Mouse (Mus musculus) erythroblast, adult 5-6 weeks (primary cell): ENCODE results near the gene Grtp1. TPM values are rescaled to one million over a fixed set of nuclear protein-coding genes. Genes with fewer than 3 reads are reported as not detected.

ENCODE experiments used
- ATAC-seq: replicated peaks from 2 replicates; pipeline ENCODE4 v1.8.0; 2016; ENCODE audit warnings: moderate number of reproducible peaks, mild to moderate bottlenecking, moderate TSS enrichment, inconsistent platforms; ENCODE audit not compliant: poor library complexity, low FRiP score, severe bottlenecking
- total RNA-seq, 2 experiments: library from RNA; stranded (forward) in 1 of 2; stranded (reverse) in 1 of 2; fragments of 150-400 nt in 1 of 2; fragments of 200-764, 138-1000 nt in 1 of 2; gene quantifications; 2 replicates each; pipeline versions ENCODE4 v1.2.3 to v1.2.4; 2015 to 2017; ENCODE audit warnings: low replicate concordance in 2 of 2

The Grtp1 gene
- total RNA-seq, 2 experiments from 2014 or later: 1.6 to 6.3 TPM

DNA sequence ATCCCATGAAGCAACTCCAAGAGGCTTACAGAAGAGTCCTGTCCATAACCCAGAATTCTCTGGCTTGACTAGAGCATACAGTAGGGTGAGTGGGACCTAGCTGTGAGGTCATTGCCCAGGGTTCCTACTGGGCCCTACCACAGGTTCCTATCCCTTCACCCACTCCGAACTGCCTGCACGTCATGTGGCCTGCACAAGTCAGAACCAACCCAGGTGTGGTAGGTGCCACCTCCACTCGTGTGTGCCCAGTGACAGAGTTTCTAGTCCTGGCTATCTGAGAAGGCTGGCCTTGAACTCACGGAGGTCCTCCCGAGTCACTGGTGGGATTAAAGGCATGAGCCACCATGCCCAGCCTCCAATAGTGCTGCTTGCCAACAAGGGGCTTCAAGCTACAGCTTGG lies 22.3 kb downstream of the Grtp1 start:
- no peak for ATAC-seq

DNA sequence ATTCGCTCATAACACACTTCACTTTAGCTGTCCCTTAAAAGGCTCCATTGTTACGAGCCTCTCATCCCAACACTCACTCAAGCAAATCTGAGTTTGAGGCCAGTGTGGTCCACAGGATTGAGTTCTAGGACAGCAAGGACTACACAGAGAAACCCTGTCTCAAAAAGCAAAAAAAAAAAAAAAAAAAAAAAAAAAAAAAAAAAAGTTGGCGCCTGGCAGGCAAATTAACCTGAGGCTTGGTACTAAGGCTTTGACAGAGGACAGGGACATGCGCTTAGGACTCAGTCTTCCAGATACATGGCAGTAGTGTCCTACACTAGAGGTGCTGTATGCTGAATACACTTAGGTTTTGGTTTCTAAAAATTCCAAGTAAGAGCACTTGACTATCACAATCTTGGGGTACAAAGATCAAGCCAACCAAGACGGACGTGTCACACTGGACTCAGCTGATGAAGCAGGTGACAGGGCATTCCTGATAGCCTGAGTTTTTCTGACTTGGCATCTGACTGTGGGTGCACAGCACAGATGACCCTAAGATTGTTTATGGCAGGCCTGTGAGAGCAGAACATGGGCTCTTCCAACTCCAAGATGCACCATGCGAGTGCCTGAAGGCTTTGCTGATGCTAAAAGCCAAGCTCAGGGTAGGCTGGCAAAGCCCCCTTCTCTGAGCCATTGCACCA lies 23.1 kb downstream of the Grtp1 start:
- no peak for ATAC-seq

DNA sequence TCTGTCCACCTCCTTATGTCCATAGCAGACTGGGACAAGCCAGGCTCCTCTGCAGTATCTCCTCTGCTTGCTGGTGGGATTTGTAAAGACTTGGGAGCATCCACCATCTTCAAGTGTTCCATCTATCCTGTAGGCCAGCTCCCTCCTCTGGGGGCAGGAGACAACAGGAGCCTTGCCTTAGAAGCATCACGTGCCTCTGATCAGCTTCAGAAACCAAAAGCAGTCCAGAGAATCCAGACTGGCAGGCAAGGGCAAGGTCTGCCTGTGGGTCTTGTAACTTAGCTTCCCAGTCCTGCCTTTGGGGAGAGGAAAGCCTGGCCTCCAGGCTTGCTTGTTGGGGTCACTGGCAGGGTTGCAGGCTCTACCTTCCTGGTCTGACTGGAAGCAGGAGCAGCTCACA lies 24.8 kb downstream of the Grtp1 start:
- no peak for ATAC-seq

DNA sequence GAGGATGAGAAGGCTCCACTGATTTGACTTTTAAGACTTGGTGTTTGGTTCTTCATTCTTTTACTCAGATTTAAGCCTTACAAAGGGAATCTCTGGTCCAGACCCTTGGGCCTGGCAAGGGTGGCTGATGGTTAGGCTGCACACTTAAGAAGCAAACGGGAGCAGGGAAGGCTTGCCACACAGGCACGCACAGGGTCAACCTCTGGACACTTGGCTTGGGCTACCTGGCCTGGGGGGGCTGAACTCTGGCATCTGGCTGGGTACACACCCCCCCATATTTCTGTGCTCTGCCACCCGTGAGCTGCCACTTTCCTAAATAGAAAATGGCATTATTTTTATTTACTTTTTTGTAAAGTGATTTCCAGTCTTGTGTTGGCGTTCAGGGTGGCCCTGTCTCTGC lies 25.6 kb downstream of the Grtp1 start:
- ATAC-seq: no peak

DNA sequence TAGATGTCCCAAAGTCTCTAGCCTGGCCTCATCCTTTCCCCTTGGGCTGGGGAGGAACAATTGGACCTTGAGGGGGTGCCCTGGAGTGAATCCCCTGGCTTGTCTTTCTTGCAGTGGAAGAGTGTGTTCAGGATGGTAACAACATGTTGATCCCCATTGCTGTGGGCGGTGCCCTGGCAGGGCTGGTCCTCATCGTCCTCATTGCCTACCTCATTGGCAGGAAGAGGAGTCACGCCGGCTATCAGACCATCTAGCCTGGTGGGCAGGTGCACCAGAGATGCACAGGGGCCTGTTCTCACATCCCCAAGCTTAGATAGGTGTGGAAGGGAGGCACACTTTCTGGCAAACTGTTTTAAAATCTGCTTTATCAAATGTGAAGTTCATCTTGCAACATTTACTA lies 26.1 kb downstream of the Grtp1 start:
- ATAC-seq: no peak

DNA sequence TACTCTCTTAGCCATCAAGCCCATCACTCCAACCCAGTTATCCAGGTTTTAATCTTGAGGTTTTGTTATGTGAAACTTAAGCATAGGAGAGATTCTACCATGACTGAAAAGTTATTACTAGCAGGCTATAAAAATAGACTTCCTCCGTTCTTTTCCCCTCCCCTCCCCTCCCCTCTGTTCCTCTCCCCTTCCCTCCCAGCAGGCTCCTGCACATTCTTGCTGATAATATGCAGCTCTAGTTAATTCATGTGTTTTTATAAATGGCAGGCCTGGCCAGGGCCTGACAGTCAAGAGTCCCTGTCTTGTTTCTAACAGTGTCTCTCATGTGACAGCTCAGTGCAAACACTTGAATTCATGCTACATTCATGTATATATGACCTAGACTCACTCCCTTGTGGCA lies 29.9 kb downstream of the Grtp1 start:
- ATAC-seq: no peak

DNA sequence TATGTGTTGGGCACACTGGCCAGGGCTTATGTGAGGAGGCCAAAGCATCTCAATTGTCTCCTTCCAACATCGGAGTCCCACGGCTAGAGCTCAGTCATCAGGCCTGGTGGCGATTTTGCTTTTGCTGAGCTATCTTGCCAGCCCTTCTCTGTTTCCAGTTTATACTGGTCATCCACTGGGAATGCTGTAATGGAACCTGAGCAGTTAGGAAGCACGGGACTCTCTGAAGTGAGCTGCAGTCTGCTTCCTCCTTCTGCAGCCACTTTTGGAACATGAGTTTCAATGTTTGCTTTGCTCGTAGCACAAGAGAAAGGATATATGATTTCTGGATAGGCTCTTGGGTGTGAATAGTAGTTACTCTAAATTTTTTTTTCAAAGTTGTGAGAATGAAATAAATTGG lies 36.1 kb downstream of the Grtp1 start:
- ATAC-seq: no peak

DNA sequence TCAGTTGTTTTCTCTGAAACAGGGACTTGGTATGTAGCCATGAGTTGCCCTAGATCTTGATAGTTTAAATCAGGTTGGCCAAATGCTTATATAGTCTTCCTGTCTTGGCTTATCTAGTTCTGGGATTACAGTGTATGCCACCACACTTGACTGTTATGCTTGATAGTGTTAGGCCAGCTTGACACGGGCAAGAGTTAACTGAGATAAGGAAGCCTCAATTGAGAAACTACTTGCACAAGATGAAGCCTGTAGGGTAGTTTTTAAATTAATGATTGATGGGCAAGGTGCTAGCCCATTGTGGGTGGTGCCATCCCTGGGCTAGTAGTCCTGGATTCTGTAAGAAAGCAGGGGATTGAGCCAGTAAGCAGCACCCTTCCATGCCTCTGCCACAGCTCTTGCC lies 36.9 kb downstream of the Grtp1 start:
- ATAC-seq: no peak

DNA sequence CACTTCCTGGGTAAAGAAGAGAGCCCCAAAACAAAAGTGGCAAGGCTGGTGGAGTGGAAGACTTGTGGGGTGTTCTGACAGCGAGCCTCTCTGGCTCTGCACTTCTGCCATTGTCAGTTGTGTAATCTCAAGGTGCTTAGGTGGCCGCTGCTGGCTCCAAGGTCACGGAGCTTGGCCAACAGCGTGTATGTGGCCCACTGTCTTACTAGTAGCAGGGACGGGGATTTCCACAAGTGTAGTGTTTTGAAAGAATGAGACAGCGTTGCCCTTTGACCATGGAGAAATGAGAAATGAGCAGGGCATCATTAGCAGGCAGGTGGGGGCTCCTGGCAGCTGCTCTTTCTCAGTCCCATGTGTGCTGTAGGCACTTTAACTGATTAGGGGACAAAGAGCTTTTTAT lies 38.3 kb downstream of the Grtp1 start:
- ATAC-seq: no peak

DNA sequence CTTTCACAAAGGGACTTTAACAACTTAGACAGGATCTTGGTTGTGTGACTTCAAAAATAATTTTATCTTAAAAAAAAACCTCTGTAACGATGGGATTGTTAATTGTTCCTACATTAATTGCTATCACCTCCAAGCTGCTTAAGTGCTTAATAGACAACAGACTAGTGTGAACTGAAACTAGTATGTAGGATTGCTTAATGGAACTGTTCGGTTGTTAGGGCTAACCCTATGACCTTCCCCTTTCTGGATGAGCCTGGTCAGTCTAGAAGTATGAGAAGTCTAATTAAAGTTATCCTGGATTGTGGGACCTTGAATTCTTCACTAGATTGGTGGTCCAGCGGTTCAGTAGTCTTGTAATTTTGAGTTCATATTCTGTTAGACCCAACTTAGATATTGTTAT lies 39.7 kb downstream of the Grtp1 start:
- no peak for ATAC-seq

DNA sequence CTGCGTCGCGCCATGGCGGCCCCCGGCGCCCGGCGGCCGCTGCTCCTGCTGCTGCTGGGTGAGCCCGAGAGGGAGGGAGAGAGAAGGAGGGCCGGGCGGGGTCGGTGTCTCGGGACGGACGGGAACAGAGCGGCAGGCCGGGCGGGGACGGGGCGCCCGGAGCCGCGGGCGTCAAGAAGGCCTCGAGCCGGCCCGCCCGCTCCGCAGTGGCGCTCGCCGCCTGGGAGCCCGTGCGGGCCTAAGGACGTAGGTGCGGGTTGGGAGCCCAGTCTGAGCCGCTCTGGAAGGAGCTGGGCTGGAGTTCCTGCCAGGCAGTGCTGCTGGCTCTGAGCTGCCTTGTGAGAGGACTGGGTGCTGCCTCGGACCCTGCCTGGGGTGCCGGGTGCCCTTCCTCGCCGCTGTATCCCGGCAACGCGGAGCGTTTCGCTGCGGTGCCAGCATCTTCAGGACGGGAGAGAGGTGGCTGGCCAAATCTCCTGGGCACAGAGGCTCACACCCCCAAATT lies 41.0 kb downstream of the Grtp1 start:
- ATAC-seq: peak; percentile 64

DNA sequence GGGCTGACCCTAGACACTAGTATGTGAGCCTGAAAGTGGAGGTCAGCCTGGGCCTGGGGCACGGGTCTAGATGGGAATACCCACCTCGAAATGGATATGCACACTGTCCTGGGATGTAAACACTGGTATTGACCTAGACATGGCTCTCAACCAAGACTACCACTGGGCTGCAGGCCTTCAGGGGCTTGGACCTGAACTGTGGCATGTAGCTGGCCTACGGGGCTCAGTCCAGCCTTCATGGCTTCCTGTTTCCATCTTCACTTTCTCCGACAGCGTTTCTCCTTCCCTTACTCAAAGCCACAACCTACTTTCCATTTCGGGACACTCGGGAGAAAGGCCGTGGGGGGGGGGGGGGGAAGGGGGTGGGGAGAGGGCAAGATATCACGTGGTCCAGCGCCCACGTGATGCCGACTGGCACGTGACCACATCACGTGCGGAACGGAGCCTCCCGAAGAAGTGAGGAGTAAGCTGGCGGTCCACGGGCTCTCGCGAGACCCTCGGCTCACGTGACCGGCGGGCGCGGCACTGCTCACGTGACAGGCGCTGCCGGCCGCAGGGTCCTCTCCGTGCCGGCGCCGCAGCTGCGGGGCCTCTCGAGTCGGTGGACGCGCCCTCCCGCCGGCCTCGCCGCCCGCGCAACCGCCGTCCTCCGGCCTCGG lies 41.6 kb downstream of the Grtp1 start, which contains the start of gene Lamp1:
Gene Lamp1, plus strand, starts transcription at position 444 of the 659 bp plus-strand sequence.
- peak; percentile 85 for ATAC-seq

DNA sequence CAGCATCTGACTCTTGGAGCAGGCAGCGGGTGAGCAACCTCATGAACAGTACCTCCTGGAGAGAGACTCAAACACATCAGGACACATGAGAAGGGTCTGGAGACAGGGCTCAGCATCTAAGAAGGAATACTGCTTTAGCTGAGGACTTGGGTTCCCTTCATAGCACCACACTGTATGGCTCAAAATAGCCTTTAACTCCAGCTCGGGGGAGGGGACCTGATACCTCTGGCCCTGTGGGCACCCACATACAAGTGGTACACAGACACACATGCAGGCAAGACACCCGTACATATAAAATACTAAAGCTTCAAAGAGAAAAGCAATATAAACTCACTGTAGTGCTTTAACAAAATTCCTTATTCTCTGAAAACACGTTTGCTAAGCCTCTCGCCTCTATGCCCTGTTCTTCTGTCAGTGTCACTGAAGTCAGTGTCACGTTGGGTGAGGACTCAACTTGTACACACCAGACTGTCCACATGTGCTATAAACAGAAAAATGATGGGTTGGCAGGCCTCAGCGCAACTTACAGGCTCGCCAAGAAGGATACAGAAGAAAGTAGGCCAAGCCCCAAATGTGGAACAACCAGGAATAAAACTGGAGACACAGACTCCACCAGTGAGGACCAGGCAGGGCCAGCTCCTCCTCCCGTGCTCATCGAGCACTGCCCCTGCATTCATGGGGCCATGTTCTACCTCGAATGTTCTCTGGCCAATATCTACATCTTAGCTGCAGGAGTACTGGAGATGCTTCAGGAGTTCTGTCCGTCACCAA lies 43.9 kb downstream of the Grtp1 start:
- ATAC-seq: no peak

DNA sequence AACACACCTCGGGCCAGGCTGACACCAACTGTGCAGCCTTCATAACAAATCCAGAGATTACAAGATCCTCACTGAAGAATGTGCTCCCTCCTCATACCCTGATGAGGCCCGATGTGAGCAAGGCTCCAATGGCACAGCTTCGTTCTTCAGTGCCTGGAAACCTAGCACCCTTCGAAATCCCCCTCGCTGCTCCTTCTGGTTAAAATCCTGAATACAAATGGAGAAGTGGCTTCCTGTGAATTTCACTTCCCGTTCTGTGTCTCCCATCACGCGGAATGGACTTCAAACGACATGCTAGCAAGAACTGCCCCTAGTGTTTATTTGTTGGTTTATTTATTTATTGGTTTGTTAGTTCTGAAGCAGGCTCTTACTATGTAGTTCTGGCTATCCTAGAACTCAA lies 45.1 kb downstream of the Grtp1 start:
- no peak for ATAC-seq

DNA sequence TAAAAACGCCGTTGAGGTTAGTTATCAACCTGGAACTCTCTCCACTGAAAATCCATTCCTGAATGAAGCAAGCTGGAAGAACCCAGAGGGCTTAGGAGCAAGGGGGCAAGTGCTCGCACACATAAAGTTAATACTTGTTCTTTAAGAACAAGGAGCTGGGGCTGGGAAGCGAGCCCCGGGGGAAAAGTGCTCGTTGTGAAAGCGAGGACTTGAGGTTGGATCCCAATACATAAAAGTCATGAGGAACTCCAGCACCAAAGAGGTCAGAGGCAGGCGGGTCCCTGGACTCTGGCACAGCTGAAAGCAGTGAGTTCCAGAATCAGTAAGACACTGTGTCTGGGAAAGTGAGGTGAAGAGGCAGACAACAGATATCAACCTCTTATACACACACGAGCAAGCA lies 46.3 kb downstream of the Grtp1 start:
- no peak for ATAC-seq

DNA sequence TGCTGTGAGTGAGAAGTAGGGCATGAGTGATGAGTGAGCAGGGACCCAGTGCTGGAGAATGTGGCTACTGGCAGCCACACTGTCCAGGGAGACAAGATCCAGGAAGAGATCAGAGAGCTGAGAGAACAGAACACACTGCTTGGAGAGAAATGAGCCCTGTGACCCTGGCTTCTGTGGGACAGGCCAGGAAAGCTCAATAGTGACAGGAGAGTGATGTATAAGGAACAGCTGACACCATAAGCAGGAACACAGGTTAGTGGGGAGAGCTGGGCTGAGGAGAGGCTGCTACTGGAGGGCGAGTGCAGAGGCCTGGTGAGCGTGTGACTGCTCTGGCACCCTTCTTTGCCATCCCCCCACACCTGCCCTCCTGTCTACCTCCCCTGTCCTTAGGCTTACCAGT lies 49.5 kb downstream of the Grtp1 start:
- 0 out of 2 replicates have a peak, but pooled peaks have one; percentile 3 for ATAC-seq

DNA sequence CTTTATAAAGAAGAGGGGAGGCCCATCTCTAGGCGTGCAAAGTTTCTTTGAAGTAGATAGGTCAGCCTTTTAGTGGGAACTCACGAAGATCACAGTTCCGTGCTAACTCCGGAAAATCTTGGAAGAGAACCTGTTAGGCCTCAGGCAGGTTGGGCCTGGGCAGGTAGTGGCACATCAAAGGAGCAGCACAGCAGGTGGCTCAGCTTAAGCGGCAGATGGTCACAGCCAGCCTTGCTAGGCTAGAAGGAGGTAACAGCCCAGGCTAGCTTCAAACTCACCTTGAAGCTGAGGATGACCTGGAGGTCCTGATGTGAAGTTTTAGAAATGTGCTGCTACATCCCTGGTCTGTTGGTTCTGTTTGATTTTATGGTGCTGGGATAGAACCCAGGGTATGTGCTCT lies 50.6 kb downstream of the Grtp1 start:
- no peak for ATAC-seq

DNA sequence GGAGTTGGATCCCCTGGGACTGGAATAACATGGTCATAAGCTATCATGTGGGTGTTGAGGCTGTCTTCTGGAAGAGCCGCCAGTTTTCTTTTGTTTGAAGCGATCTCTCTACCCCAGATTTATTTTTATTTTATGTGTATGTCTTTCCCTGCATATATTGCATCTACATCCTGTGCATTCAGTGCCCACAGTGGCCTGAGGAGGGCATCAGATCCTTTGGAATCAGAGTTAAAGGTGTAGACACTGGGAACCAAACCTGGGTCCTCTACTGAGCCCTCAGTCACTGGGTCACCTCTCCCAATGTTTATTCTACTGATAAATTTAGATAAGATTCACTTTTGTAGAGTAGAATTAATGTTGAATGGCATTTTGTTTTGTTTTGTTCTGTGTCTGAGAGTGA lies 51.1 kb downstream of the Grtp1 start:
- ATAC-seq: no peak

DNA sequence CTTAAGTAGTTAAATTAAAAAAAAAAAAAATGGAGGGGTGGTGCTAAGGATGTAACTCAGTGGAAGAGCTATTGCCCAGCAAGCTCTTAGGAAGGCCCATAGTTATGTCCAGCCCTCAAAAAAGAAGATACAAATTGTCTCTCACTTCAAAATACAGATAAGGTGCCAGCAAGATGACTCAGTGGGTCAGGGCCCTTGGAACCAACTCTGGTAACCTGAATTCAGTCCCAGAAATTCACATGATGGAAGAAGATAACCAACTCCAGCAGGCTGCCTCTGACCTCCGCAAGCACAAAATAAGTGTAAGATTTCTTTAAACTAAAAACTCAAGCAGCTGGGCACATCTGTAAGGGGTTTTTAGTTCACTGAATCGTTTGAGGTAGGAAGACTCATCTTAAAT lies 51.9 kb downstream of the Grtp1 start:
- ATAC-seq: no peak

DNA sequence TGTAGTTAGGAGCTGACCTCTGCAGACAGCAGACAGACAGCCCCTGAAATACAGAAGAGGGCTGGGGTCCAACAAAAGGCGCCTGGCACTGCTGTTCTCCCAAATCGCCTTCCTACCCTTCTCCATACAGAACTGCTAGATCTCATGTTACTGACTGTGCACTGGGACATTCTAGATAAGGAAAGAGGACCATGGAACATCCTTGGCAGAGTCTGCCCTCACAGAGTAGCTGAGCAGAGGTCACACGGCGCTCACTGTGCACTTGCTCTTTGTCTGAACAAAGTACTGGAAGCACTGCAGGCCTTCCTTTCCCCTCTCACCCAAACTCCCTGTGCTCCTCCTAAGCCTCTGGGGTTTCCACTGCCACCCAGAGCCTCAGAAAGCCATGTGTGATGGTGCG lies 58.7 kb downstream of the Grtp1 start:
- ATAC-seq: no peak

DNA sequence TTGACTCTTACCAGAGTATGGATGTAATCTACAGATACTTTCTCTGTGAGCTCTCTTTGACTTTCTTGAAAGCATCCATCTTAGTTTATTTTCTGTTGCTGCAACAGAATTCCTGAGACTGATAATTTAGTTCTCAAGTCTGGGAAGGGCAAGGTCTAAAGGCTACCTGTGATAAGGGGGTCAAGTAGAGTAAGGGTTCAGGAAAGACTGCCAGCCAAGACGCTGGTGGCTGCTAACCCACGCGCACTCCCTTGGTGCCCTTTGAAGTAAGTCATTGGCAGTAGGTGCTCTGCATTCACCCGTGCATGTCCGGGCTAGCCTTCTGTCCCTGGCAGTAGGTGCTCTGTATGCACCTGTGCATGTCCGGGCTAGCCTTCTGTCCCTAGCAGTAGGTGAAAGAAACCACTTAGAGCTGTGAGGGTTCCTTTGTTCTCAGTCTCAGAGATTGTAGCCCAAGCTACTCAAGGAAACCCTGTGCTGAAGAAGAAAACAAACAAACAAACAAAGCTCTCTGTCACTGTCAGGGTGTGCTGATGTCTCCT lies 60.7 kb downstream of the Grtp1 start:
- no peak for ATAC-seq
